ENCODE assay signal across 8 mouse cellular contexts in genomic region chr9:103366356-103366755, GRCm38 (mm10). TPM values are rescaled to one million over a fixed set of nuclear protein-coding genes. Genes with fewer than 3 reads are reported as not detected.
A peak's percentile ranks its signal among the peaks of the same experiment; 100 is the strongest.
DNase-seq lines count a peak whose midpoint lies in the region; ATAC-seq and TF ChIP-seq lines count a peak whose summit lies in the region.

No protein-coding gene starts in this region.

- 72% methylated on average over 9 of the region's 9 CpGs for WGBS in cerebellum, adult 2 months
- 68% methylated on average over 9 of the region's 9 CpGs for whole genome bisulfite sequencing in spleen, adult 2 months
- WGBS in liver, embryonic 11.5 days: 56% methylated on average over 9 of the region's 9 CpGs
- WGBS in stomach, postnatal 0 days: 40% methylated on average over 9 of the region's 9 CpGs

- H3K27me3 ChIP-seq in cerebellum, adult 2 months (ENCODE audit: control insufficient read depth, insufficient read depth, low read length): no peaks in the 10 kb centered on the region
- no peaks in the 10 kb centered on the region for H3K27me3 ChIP-seq in spleen, adult 2 months (ENCODE audit: control insufficient read depth, insufficient read depth, low read length)
- H3K27me3 ChIP-seq in liver, embryonic 11.5 days (replicated peaks; ENCODE audit: control insufficient read depth, insufficient read depth, low read length): no peaks in the 10 kb centered on the region
- no peaks in the 10 kb centered on the region for H3K27me3 ChIP-seq in stomach, postnatal 0 days (ENCODE audit: control insufficient read depth, insufficient read depth, low read length)

- H3K4me3 ChIP-seq in cerebellum, adult 2 months (replicated peaks; ENCODE audit: insufficient read depth, low read depth, low read length): peak overlapping the region; percentile 45
- peak overlapping the region; percentile 55; the same call in 1 of the 2 replicates for H3K4me3 ChIP-seq in spleen, adult 2 months (ENCODE audit: extremely low read depth, insufficient read depth, insufficient read length)
- peak overlapping the region; percentile 93 for H3K4me3 ChIP-seq in liver, embryonic 11.5 days (ENCODE audit: low read depth, low read length)
- peak overlapping the region; percentile 26 for H3K4me3 ChIP-seq in stomach, postnatal 0 days (ENCODE audit: low read depth, low read length)

- no peak overlapping the region; the same call in 1 of the 2 replicates for H3K27ac ChIP-seq in cerebellum, adult 2 months (ENCODE audit: insufficient read depth, low read length)
- peak overlapping the region; percentile 64 for H3K27ac ChIP-seq in spleen, adult 2 months (ENCODE audit: insufficient read depth, low read length)
- H3K27ac ChIP-seq in liver, embryonic 11.5 days (ENCODE audit: low read depth, low read length): peak overlapping the region; percentile 59
- peak overlapping the region; percentile 78 for H3K27ac ChIP-seq in stomach, postnatal 0 days (replicated peaks)

- H3K4me2 ChIP-seq in liver, embryonic 11.5 days: peak overlapping the region; percentile 77
- peak overlapping the region; percentile 56 for H3K4me2 ChIP-seq in stomach, postnatal 0 days (replicated peaks; ENCODE audit: low read depth)

- DNase-seq in cerebellum, adult 2 months: no peak
- no peak for DNase-seq in spleen, adult 2 months (ENCODE audit: low read depth in 1 of 2, low spot score in 2 of 2)
- no peak for DNase-seq in spleen, postnatal 14 days (ENCODE audit: low spot score in 2 of 2)
- no peak for DNase-seq in liver, embryonic 11.5 days (ENCODE audit: low spot score)
- DNase-seq in stomach, postnatal 0 days (ENCODE audit: low spot score): no peak
- DNase-seq in adrenal gland, postnatal 14 days: no peak
- no peak for DNase-seq in right cerebral cortex, postnatal 36 days (ENCODE audit: low spot score in 2 of 2)

- H3K9me3 ChIP-seq in liver, embryonic 11.5 days (ENCODE audit: control insufficient read depth, low read length): no peaks in the 10 kb centered on the region
- no peaks in the 10 kb centered on the region for H3K9me3 ChIP-seq in stomach, postnatal 0 days (ENCODE audit: control insufficient read depth, low read length)

- peaks cover 5% of the 10 kb centered on the region for H3K4me1 ChIP-seq in cerebellum, adult 2 months (ENCODE audit: control insufficient read depth, insufficient read depth, low read length)
- peaks cover 11% of the 10 kb centered on the region; the same call in 1 of the 2 replicates for H3K4me1 ChIP-seq in spleen, adult 2 months (ENCODE audit: control insufficient read depth, insufficient read depth, insufficient read length)
- peaks cover 21% of the 10 kb centered on the region for H3K4me1 ChIP-seq in liver, embryonic 11.5 days (replicated peaks; ENCODE audit: control insufficient read depth, insufficient read depth, low read length)
- H3K4me1 ChIP-seq in stomach, postnatal 0 days (replicated peaks; ENCODE audit: control insufficient read depth, insufficient read depth): 0 out of 2 replicates have a peak, but pooled peaks cover 3% of the 10 kb centered on the region

- TF ChIP-seq EP300 in stomach, postnatal 0 days (optimal IDR thresholded peaks at IDR 0.05): no peak

- no peak for ATAC-seq in cerebellum, adult (ENCODE audit: insufficient number of reproducible peaks, low FRiP score, low TSS enrichment)
- ATAC-seq in liver, embryonic 11.5 days (replicated peaks; ENCODE audit: low FRiP score): no peak
- no peak for ATAC-seq in stomach, postnatal 0 days (ENCODE audit: low FRiP score, low TSS enrichment)

- TF ChIP-seq POLR2A in cerebellum, adult 2 months (IDR thresholded peaks at IDR 0.05; ENCODE audit: borderline replicate concordance, insufficient read depth, low read length): no peak
- no peak for TF ChIP-seq POLR2A in spleen, adult 2 months (IDR thresholded peaks at IDR 0.05; ENCODE audit: low read depth, low read length)

- peak overlapping the region; percentile 57 for H3K9ac ChIP-seq in liver, embryonic 11.5 days (ENCODE audit: low read depth, low read length)
- peak overlapping the region; percentile 48; the same call in 1 of the 2 replicates for H3K9ac ChIP-seq in stomach, postnatal 0 days (ENCODE audit: low read length)

- H3K36me3 ChIP-seq in spleen, adult 2 months (ENCODE audit: control insufficient read depth, insufficient read depth, low read length): peaks cover 4% of the 10 kb centered on the region
- H3K36me3 ChIP-seq in liver, embryonic 11.5 days (ENCODE audit: control insufficient read depth, insufficient read depth, low read length): peaks cover 8% of the 10 kb centered on the region
- 0 out of 2 replicates have a peak, but pooled peaks cover 2% of the 10 kb centered on the region for H3K36me3 ChIP-seq in stomach, postnatal 0 days (ENCODE audit: control insufficient read depth, insufficient read depth, low read length)

- TF ChIP-seq CTCF in cerebellum, adult 2 months (IDR thresholded peaks at IDR 0.05; ENCODE audit: borderline replicate concordance, insufficient read depth, low read depth, low read length): no peak
- no peak for TF ChIP-seq CTCF in spleen, adult 2 months (IDR thresholded peaks at IDR 0.05; ENCODE audit: extremely low read depth, insufficient read depth, insufficient read length, insufficient replicate concordance)
- TF ChIP-seq CTCF in stomach, postnatal 0 days (IDR thresholded peaks at IDR 0.05; ENCODE audit: low read depth): no peak

RNA-seq across cellular contexts. Expression of gene Cdv3, which starts 0.7 kb away (rescaled TPM):
- polyA plus RNA-seq in cerebellum, adult 2 months (2012; rRNA removed): 56.1 and 58.3 TPM in 2 replicates
- 29.4 and 46.7 TPM in 2 replicates for polyA plus RNA-seq in spleen, adult 2 months (2012; rRNA removed)
- 123 and 137 TPM in 2 replicates for polyA plus RNA-seq in liver, embryonic 11.5 days (2014; fragmentation: Nextera tagmentation; extraction: Ambion mirVana)
- 47.7 and 50.0 TPM in 2 replicates for polyA plus RNA-seq in stomach, postnatal 0 days (2015; fragmentation: Nextera tagmentation; extraction: Ambion mirVana)
- total RNA-seq in adrenal gland, postnatal 14 days (2021): 193 and 208 TPM in 2 replicates

Comparison
In these comparisons a context has a peak if more than half of its experiments do, and no peak if none do; other contexts are left out.
1. H3K4me3 ChIP-seq: peak in every context shown above with its lines; median percentile 93 in liver, embryonic 11.5 days; 55 in spleen, adult 2 months; 45 in cerebellum, adult 2 months; 26 in stomach, postnatal 0 days.